Mouse (Mus musculus): ENCODE results near the gene Dusp5. TPM values are rescaled to one million over a fixed set of nuclear protein-coding genes. Genes with fewer than 3 reads are reported as not detected.

Gene Dusp5
- polyA plus RNA-seq, 1 experiment, result 22.5 TPM

GRCm38 (mm10) chr19:53565565-53566277 lies 36.8 kb downstream of the Dusp5 start:
- no peak overlapping the region for H3K4me3 ChIP-seq (ENCODE audit: insufficient read depth, poor library complexity, severe bottlenecking)

GRCm38 (mm10) chr19:53567864-53568263 lies 39.0 kb downstream of the Dusp5 start:
- Histone ChIP-seq H3K4me3 (ENCODE audit: insufficient read depth, poor library complexity, severe bottlenecking) (no peak overlapping the region), H3K27me3 (ENCODE audit: control insufficient read depth, insufficient read depth, insufficient read length) (no peaks in the 10 kb centered on the region), H3K79me2 (ENCODE audit: control insufficient read depth, insufficient read depth) (no peaks in the 10 kb centered on the region), H3K79me3 (ENCODE audit: low read depth) (no peaks in the 10 kb centered on the region), H3ac (ENCODE audit: control insufficient read depth, insufficient read length, low read depth) (no peak overlapping the region), H3K36me3 (ENCODE audit: control insufficient read depth, insufficient read depth) (no peaks in the 10 kb centered on the region)
- TF ChIP-seq CEBPB (IDR thresholded peaks at IDR 0.05; ENCODE audit: low read depth) (no peak), USF1 (IDR thresholded peaks at IDR 0.05; ENCODE audit: low read depth) (no peak), MAX (IDR thresholded peaks at IDR 0.05) (no peak), CTCF (IDR thresholded peaks at IDR 0.05; ENCODE audit: control insufficient read depth, insufficient read depth, insufficient read length) (no peak), MYOG (IDR thresholded peaks at IDR 0.05; ENCODE audit: control insufficient read depth, extremely low read depth, insufficient read length) (no peak), MYOD1 (IDR thresholded peaks at IDR 0.05; ENCODE audit: control insufficient read depth, insufficient read length, low read depth) (no peak), FOSL1 (IDR thresholded peaks at IDR 0.05; ENCODE audit: insufficient read depth, low read length, poor library complexity, severe bottlenecking) (no peak)

More at GRCm38 (mm10) chr19:53565565-53566277, 36.8 kb downstream of the Dusp5 start:
- Histone ChIP-seq H3ac (ENCODE audit: control insufficient read depth, insufficient read length, low read depth) (peak overlapping the region; percentile 18), H3K27me3 (ENCODE audit: control insufficient read depth, insufficient read depth, insufficient read length) (no peaks in the 10 kb centered on the region), H3K79me2 (ENCODE audit: control insufficient read depth, insufficient read depth) (no peaks in the 10 kb centered on the region), H3K36me3 (ENCODE audit: control insufficient read depth, insufficient read depth) (no peaks in the 10 kb centered on the region), H3K79me3 (ENCODE audit: low read depth) (no peaks in the 10 kb centered on the region)
- TF ChIP-seq MYOD1 (IDR thresholded peaks at IDR 0.05; ENCODE audit: control insufficient read depth, insufficient read length, low read depth), result no peak
- TF ChIP-seq CTCF (IDR thresholded peaks at IDR 0.05; ENCODE audit: control insufficient read depth, insufficient read depth, insufficient read length), result no peak
- TF ChIP-seq CEBPB (IDR thresholded peaks at IDR 0.05; ENCODE audit: low read depth), result no peak
- TF ChIP-seq FOSL1 (IDR thresholded peaks at IDR 0.05; ENCODE audit: insufficient read depth, low read length, poor library complexity, severe bottlenecking), result no peak
- no peak for TF ChIP-seq MAX (IDR thresholded peaks at IDR 0.05)
- TF ChIP-seq USF1 (IDR thresholded peaks at IDR 0.05; ENCODE audit: low read depth), result no peak
- TF ChIP-seq MYOG (IDR thresholded peaks at IDR 0.05; ENCODE audit: control insufficient read depth, extremely low read depth, insufficient read length), result no peak

- Histone ChIP-seq H3K79me2 (ENCODE audit: control insufficient read depth, insufficient read depth) (no peaks in the 10 kb centered on the region), H3K36me3 (ENCODE audit: control insufficient read depth, insufficient read depth) (no peaks in the 10 kb centered on the region), H3K4me3 (ENCODE audit: insufficient read depth, poor library complexity, severe bottlenecking) (no peak overlapping the region), H3K79me3 (ENCODE audit: low read depth) (no peaks in the 10 kb centered on the region), H3K27me3 (ENCODE audit: control insufficient read depth, insufficient read depth, insufficient read length) (no peaks in the 10 kb centered on the region), H3ac (ENCODE audit: control insufficient read depth, insufficient read length, low read depth) (no peak overlapping the region)
- TF ChIP-seq MYOD1 (IDR thresholded peaks at IDR 0.05; ENCODE audit: control insufficient read depth, insufficient read length, low read depth) (no peak), MAX (IDR thresholded peaks at IDR 0.05) (no peak), FOSL1 (IDR thresholded peaks at IDR 0.05; ENCODE audit: insufficient read depth, low read length, poor library complexity, severe bottlenecking) (no peak), USF1 (IDR thresholded peaks at IDR 0.05; ENCODE audit: low read depth) (no peak), CTCF (IDR thresholded peaks at IDR 0.05; ENCODE audit: control insufficient read depth, insufficient read depth, insufficient read length) (no peak), CEBPB (IDR thresholded peaks at IDR 0.05; ENCODE audit: low read depth) (no peak), MYOG (IDR thresholded peaks at IDR 0.05; ENCODE audit: control insufficient read depth, extremely low read depth, insufficient read length) (no peak)
Observed at GRCm38 (mm10) chr19:53568553-53568952, 39.6 kb downstream of the Dusp5 start.

GRCm38 (mm10) chr19:53571056-53571455 lies 42.1 kb downstream of the Dusp5 start:
- no peaks in the 10 kb centered on the region for H3K36me3 ChIP-seq (ENCODE audit: control insufficient read depth, insufficient read depth)
- H3ac ChIP-seq (ENCODE audit: control insufficient read depth, insufficient read length, low read depth), result no peak overlapping the region
- H3K79me3 ChIP-seq (ENCODE audit: low read depth), result no peaks in the 10 kb centered on the region
- no peaks in the 10 kb centered on the region for H3K27me3 ChIP-seq (ENCODE audit: control insufficient read depth, insufficient read depth, insufficient read length)
- TF ChIP-seq MYOD1 (IDR thresholded peaks at IDR 0.05; ENCODE audit: control insufficient read depth, insufficient read length, low read depth), result no peak
- no peak for TF ChIP-seq USF1 (IDR thresholded peaks at IDR 0.05; ENCODE audit: low read depth)
- TF ChIP-seq CEBPB (IDR thresholded peaks at IDR 0.05; ENCODE audit: low read depth), result no peak
- no peak for TF ChIP-seq MAX (IDR thresholded peaks at IDR 0.05)
- TF ChIP-seq MYOG (IDR thresholded peaks at IDR 0.05; ENCODE audit: control insufficient read depth, extremely low read depth, insufficient read length), result no peak
- no peaks in the 10 kb centered on the region for H3K79me2 ChIP-seq (ENCODE audit: control insufficient read depth, insufficient read depth)
- no peak overlapping the region for H3K4me3 ChIP-seq (ENCODE audit: insufficient read depth, poor library complexity, severe bottlenecking)

- no peak for TF ChIP-seq USF1 (IDR thresholded peaks at IDR 0.05; ENCODE audit: low read depth)
- no peak for TF ChIP-seq FOSL1 (IDR thresholded peaks at IDR 0.05; ENCODE audit: insufficient read depth, low read length, poor library complexity, severe bottlenecking)
- TF ChIP-seq MYOG (IDR thresholded peaks at IDR 0.05; ENCODE audit: control insufficient read depth, extremely low read depth, insufficient read length), result no peak
- TF ChIP-seq CTCF (IDR thresholded peaks at IDR 0.05; ENCODE audit: control insufficient read depth, insufficient read depth, insufficient read length), result no peak
- TF ChIP-seq MYOD1 (IDR thresholded peaks at IDR 0.05; ENCODE audit: control insufficient read depth, insufficient read length, low read depth), result no peak
- no peak for TF ChIP-seq CEBPB (IDR thresholded peaks at IDR 0.05; ENCODE audit: low read depth)
- no peak for TF ChIP-seq MAX (IDR thresholded peaks at IDR 0.05)
- H3K79me2 ChIP-seq (ENCODE audit: control insufficient read depth, insufficient read depth), result no peaks in the 10 kb centered on the region
Observed at GRCm38 (mm10) chr19:53571501-53572428, 42.9 kb downstream of the Dusp5 start.

More at GRCm38 (mm10) chr19:53571501-53572428, 42.9 kb downstream of the Dusp5 start:
- Histone ChIP-seq H3K4me3 (ENCODE audit: insufficient read depth, poor library complexity, severe bottlenecking) (no peak overlapping the region), H3K79me3 (ENCODE audit: low read depth) (no peaks in the 10 kb centered on the region), H3K36me3 (ENCODE audit: control insufficient read depth, insufficient read depth) (no peaks in the 10 kb centered on the region), H3K27me3 (ENCODE audit: control insufficient read depth, insufficient read depth, insufficient read length) (no peaks in the 10 kb centered on the region), H3ac (ENCODE audit: control insufficient read depth, insufficient read length, low read depth) (no peak overlapping the region)
